Mouse (Mus musculus) spleen, adult 2 months (tissue): ENCODE results near the gene Zbtb16.

Source experiments
- CTCF ChIP-seq: fragments of 200-500 bp; IDR thresholded peaks from 2 replicates; pipeline ENCODE4 v1.5.1; 2011; ENCODE audit warnings: mild to moderate bottlenecking, inconsistent platforms; ENCODE audit not compliant: insufficient read depth, insufficient read length, insufficient replicate concordance; ENCODE audit errors: extremely low read depth
- POLR2A ChIP-seq: fragments of 200-500 bp; IDR thresholded peaks from 2 replicates; pipeline ENCODE4 v1.6.1; 2011; ENCODE audit warnings: low read depth, low read length, inconsistent platforms

- TF ChIP-seq CTCF, result no peak
- no peak for TF ChIP-seq POLR2A
Observed at GRCm38 (mm10) chr9:48647648-48648284, 188.3 kb downstream of the Zbtb16 start.
